Mouse (Mus musculus): Measurements from ENCODE around the gene Kcna7. TPM values are rescaled to one million over a fixed set of nuclear protein-coding genes. Genes with fewer than 3 reads are reported as not detected.

The Kcna7 gene
- polyA plus RNA-seq, 1 experiment from 2014 or later: not detected

GRCm38 (mm10) chr7:45436444-45436843 is 31.0 kb downstream of the Kcna7 start:
- no peak for ATAC-seq (ENCODE audit: low FRiP score)
- Histone ChIP-seq H3K4me2 (replicated peaks) (no peak overlapping the region; the same call in 1 of the 2 replicates), H3K4me1 (peaks cover 43% of the 10 kb centered on the region), H3K9ac (no peak overlapping the region), H3K36me3 (peaks cover 21% of the 10 kb centered on the region), H3K4me3 (no peak overlapping the region), H3K9me3 (replicated peaks) (no peaks in the 10 kb centered on the region), H3K27me3 (no peaks in the 10 kb centered on the region), H3K27ac (no peak overlapping the region)
- 93% methylated on average over 5 of the region's 5 CpGs for WGBS

- H3K27me3 ChIP-seq: no peaks in the 10 kb centered on the region
- ATAC-seq (ENCODE audit: low FRiP score): no peak
- no peak overlapping the region for H3K4me3 ChIP-seq
- H3K9me3 ChIP-seq (replicated peaks): no peaks in the 10 kb centered on the region
- 0 out of 2 replicates have a peak overlapping the region, but pooled peaks have one; percentile 24 for H3K4me2 ChIP-seq (replicated peaks)
- 25% methylated on average over 6 of the region's 6 CpGs for WGBS
- no peak overlapping the region for H3K27ac ChIP-seq
- no peak overlapping the region; the same call in 1 of the 2 replicates for H3K9ac ChIP-seq
- H3K36me3 ChIP-seq: peaks cover 15% of the 10 kb centered on the region
- peaks cover 41% of the 10 kb centered on the region for H3K4me1 ChIP-seq
Observed at GRCm38 (mm10) chr7:45437046-45437445, 31.6 kb downstream of the Kcna7 start.

DNA sequence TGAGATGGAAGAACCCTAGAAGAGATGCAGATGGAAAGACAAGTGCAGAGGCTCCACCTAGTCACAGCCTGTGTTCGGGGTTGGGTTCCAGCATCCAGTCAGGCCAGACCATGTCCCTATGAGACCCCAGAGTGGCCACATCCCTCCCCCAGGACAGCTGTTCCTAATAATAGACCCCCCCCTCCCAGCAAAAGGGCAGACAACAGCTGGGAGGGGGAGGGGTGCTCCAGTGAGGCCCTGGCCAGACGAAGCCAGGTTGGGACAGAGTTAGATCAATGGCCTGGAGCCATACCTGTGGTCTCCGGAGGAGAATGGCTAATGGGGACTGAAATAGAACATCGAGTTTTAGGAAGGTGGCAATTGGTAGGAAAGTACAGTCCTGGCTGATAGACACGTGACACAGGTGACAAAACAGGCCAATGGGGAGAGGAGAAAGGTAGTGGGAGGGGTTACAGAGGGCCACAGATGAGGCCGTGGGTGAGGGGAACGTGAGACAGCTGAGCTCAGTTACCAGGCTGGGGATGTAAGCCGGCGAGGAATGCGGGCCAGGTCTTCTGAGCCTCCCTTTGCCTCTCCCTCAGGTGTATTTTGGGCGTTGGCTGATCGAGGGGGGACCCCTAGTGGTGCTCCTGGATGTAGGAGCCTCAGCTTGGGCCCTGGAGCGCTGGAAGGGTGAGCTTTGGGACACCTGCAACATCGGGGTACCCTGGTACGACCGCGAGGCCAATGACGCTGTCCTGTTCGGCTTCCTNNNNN is 32.2 kb downstream of the Kcna7 start, which contains the start of gene Ruvbl2:
Gene Ruvbl2 (minus strand): TSS at position 576 of the 756 bp plus-strand sequence.
- no peak for ATAC-seq (ENCODE audit: low FRiP score)
- 28% methylated on average over 19 of the region's 19 CpGs for WGBS
- H3K4me3 ChIP-seq: no peak within 1 kb of the TSS

DNA sequence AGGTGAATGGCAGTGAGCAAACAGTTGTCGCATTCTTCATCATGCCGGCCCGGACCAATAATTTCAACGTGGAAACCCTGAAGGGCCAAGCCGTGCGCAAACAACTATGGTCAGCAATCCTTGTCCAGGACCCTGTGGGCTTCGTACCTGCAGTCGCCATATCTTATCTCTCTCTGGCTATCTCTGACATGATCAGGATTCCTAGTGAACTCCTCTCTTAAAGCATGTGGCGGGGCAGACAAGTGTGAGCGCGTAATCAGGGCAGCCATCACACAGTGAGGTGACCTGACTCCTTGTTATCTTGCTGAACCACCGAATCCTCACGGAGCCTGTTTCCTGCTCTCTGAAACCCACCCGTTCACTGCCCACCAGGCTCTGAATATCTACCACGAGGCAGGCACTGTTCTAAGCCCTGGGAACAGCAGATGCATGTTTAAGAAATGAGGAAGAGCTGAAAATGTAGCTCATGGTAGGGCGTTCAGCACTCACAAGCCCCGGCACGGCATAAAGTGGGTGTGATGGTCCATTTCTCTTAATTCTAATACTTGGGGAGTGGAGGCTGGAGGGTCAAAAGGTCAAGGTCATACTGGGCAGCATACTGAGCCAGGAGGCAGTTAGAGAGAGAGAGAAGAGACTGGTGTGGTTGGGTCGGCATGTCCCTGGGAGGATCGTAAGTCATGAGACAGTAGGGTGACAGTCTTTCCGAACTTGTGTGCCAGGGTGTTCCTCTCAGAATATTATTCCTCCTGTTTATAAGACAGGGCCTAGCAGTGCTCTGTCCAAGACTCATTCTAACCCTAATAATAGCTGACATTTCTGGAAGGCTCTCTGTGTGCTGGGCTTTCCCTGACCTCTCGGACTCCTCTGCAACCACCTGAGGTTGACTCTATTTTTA is 38.3 kb downstream of the Kcna7 start:
- peaks cover 52% of the 10 kb centered on the region for H3K36me3 ChIP-seq
- H3K27ac ChIP-seq: no peak overlapping the region
- no peaks in the 10 kb centered on the region; the same call in 1 of the 2 replicates for H3K4me1 ChIP-seq
- no peaks in the 10 kb centered on the region for H3K9me3 ChIP-seq (replicated peaks)
- no peak overlapping the region for H3K4me3 ChIP-seq
- no peak overlapping the region for H3K9ac ChIP-seq
- no peaks in the 10 kb centered on the region for H3K27me3 ChIP-seq
- no peak for ATAC-seq (ENCODE audit: low FRiP score)
- 90% methylated on average over 22 of the region's 22 CpGs for WGBS
- no peak overlapping the region for H3K4me2 ChIP-seq (replicated peaks)

More for the DNA sequence above, 32.2 kb downstream of the Kcna7 start, which contains the start of gene Ruvbl2:
- H3K9ac ChIP-seq: no peak within 1 kb of the TSS; the same call in 1 of the 2 replicates
- H3K36me3 ChIP-seq: peaks cover 19% of the 10 kb centered on the region
- H3K27ac ChIP-seq: no peak within 1 kb of the TSS
- H3K4me2 ChIP-seq (replicated peaks): peak within 1 kb of the TSS; percentile 24; the same call in 1 of the 2 replicates
- H3K27me3 ChIP-seq: no peaks in the 10 kb centered on the region
- peaks cover 39% of the 10 kb centered on the region for H3K4me1 ChIP-seq
- no peaks in the 10 kb centered on the region for H3K9me3 ChIP-seq (replicated peaks)

GRCm38 (mm10) chr7:45446589-45446988 is 41.1 kb downstream of the Kcna7 start:
- Histone ChIP-seq H3K27ac (no peak overlapping the region), H3K4me1 (no peaks in the 10 kb centered on the region; the same call in 1 of the 2 replicates), H3K27me3 (no peaks in the 10 kb centered on the region), H3K9me3 (replicated peaks) (no peaks in the 10 kb centered on the region), H3K4me2 (replicated peaks) (no peak overlapping the region), H3K9ac (no peak overlapping the region), H3K4me3 (no peak overlapping the region), H3K36me3 (peaks cover 49% of the 10 kb centered on the region)
- ATAC-seq (ENCODE audit: low FRiP score): no peak

- H3K4me3 ChIP-seq: no peak overlapping the region
Observed at GRCm38 (mm10) chr7:45447325-45447990, 42.0 kb downstream of the Kcna7 start.

GRCm38 (mm10) chr7:45449974-45450373 is 44.5 kb downstream of the Kcna7 start:
- no peak for ATAC-seq (ENCODE audit: low FRiP score)
- peaks cover 46% of the 10 kb centered on the region for H3K36me3 ChIP-seq
- no peak overlapping the region for H3K27ac ChIP-seq
- no peak overlapping the region for H3K4me3 ChIP-seq
- H3K9ac ChIP-seq: no peak overlapping the region
- H3K9me3 ChIP-seq (replicated peaks): no peaks in the 10 kb centered on the region
- H3K4me1 ChIP-seq: no peaks in the 10 kb centered on the region; the same call in 1 of the 2 replicates
- H3K27me3 ChIP-seq: no peaks in the 10 kb centered on the region
- WGBS: 85% methylated on average over 1 of the region's 1 CpGs
- H3K4me2 ChIP-seq (replicated peaks): no peak overlapping the region

More at GRCm38 (mm10) chr7:45447325-45447990, 42.0 kb downstream of the Kcna7 start:
- no peak for ATAC-seq (ENCODE audit: low FRiP score)
- no peak overlapping the region for H3K9ac ChIP-seq
- no peak overlapping the region for H3K27ac ChIP-seq
- no peaks in the 10 kb centered on the region; the same call in 1 of the 2 replicates for H3K4me1 ChIP-seq
- no peaks in the 10 kb centered on the region for H3K9me3 ChIP-seq (replicated peaks)
- H3K27me3 ChIP-seq: no peaks in the 10 kb centered on the region
- 31% methylated on average over 11 of the region's 11 CpGs for WGBS
- peaks cover 51% of the 10 kb centered on the region for H3K36me3 ChIP-seq
- no peak overlapping the region for H3K4me2 ChIP-seq (replicated peaks)

DNA sequence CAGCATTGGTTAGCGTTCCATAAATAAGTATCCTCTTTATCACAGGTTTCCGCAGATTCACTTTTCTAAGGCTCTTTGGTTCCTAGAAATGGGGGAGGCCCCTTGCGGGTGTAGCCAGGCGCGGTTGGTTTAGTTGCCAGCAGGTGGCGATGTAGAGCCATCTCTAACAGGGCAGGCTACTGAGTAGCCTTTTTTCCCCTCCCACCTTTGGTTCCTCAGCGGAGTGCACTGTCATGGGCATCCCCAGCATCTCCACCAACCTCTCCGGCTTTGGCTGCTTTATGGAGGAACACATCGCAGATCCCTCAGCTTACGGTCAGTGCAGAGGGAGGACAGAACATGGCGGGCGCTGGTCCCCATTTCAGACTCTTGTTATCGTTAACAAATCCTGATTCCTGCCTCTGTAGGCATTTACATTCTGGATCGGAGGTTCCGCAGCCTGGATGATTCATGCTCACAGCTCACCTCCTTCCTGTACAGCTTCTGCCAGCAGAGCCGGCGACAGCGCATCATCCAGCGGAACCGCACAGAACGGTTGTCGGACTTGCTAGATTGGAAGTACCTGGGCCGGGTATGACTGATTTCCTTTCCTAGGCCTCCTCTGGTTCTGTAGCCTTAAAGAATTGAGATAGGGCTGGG is 46.0 kb downstream of the Kcna7 start:
- H3K9ac ChIP-seq: no peak overlapping the region
- ATAC-seq (ENCODE audit: low FRiP score): peak; percentile 68
- no peaks in the 10 kb centered on the region; the same call in 1 of the 2 replicates for H3K4me1 ChIP-seq
- 55% methylated on average over 23 of the region's 23 CpGs for whole genome bisulfite sequencing
- H3K36me3 ChIP-seq: peaks cover 56% of the 10 kb centered on the region
- H3K27me3 ChIP-seq: no peaks in the 10 kb centered on the region
- no peak overlapping the region for H3K27ac ChIP-seq
- no peak overlapping the region for H3K4me3 ChIP-seq
- H3K9me3 ChIP-seq (replicated peaks): no peaks in the 10 kb centered on the region
- no peak overlapping the region for H3K4me2 ChIP-seq (replicated peaks)

DNA sequence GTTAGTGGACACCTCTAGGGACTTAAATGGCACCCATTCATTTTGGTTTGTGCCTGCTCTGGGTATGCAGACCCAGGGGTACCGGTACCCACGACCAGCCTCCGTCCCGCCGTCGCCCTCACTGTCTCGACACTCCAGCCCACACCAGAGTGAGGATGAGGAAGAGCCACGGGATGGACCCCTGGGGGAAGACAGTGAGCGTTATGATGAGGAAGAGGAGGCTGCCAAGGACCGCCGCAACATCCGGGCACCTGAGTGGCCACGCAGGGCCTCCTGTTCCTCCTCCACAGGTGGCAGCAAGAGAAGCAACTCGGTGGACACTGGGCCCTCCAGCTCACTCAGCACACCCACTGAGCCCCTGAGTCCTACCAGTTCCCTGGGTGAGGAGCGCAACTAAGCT is 49.5 kb downstream of the Kcna7 start:
- Histone ChIP-seq H3K4me3 (no peak overlapping the region), H3K9me3 (replicated peaks) (no peaks in the 10 kb centered on the region), H3K4me1 (peaks cover 19% of the 10 kb centered on the region), H3K4me2 (replicated peaks) (no peak overlapping the region), H3K27me3 (no peaks in the 10 kb centered on the region), H3K27ac (no peak overlapping the region), H3K36me3 (peaks cover 58% of the 10 kb centered on the region), H3K9ac (no peak overlapping the region)
- no peak for ATAC-seq (ENCODE audit: low FRiP score)
- WGBS: 86% methylated on average over 15 of the region's 15 CpGs

DNA sequence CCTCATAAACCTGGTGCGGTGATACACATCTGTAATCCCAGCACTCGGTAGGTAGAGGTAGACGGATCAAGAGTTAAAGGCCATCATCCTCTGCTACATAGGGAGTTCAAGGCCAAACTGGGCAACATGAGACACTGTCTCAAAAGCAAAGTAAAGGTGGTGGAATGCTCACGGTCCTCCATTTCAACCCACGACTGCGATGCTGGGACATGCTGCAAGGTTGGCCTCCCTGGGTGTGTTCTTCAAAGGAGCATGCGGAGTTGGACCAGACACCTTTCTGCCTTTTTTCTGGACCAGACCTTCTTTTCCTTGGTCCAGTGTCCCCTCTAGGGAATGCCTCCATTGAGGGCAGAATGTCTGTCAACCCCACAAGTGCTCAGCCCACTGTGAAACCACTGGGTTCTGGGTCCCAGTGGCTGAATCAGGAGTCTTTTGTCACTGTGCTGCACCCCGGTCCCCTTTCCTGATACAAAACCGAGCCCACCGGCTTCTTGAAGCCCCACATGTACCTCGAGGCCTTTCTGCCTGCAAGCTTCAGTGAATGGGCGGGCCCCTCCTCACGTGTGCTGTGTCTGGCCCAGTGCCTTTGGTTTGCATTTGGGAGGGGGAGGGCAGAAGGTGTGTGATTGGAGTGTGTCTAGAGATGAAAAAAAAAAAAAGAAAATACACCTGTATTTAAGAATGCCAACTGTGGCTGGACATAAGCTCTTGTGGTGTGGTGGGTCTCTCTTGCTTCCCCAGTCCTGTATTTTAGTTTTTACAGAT is 50.7 kb downstream of the Kcna7 start:
- Histone ChIP-seq H3K4me1 (peaks cover 30% of the 10 kb centered on the region), H3K4me3 (no peak overlapping the region), H3K9ac (no peak overlapping the region), H3K27ac (0 out of 2 replicates have a peak overlapping the region, but pooled peaks have one; percentile 2), H3K36me3 (peaks cover 54% of the 10 kb centered on the region), H3K9me3 (replicated peaks) (no peaks in the 10 kb centered on the region), H3K4me2 (replicated peaks) (no peak overlapping the region), H3K27me3 (no peaks in the 10 kb centered on the region)
- ATAC-seq (ENCODE audit: low FRiP score): no peak
- 76% methylated on average over 13 of the region's 13 CpGs for WGBS

DNA sequence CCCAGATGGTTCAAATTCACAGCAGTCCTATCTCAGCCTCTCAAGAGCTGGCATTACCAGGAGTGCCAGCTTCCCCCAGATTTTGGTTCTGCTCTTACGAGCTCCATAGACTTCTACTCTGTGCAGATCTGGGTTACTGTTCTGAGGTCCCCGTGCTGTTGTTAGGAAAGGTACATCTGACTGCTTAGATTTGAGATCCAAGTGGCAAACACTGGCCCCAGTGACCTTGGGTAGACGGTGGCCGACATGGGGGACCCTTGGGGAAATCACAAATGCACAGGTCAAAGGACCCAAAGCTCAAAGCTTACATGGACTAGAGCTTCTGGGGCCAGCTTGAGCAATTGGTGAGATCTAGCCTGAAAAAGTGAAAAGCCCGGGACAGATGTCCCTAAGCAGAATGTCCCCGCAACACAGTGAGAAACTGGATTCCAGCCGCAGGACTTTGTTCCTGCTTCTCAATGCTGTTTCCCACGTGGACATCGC is 51.3 kb downstream of the Kcna7 start:
- Histone ChIP-seq H3K9me3 (replicated peaks) (no peaks in the 10 kb centered on the region), H3K4me3 (peak overlapping the region; percentile 77), H3K27ac (peak overlapping the region; percentile 6; the same call in 1 of the 2 replicates), H3K4me1 (peaks cover 36% of the 10 kb centered on the region), H3K27me3 (no peaks in the 10 kb centered on the region), H3K9ac (peak overlapping the region; percentile 91; the same call in 1 of the 2 replicates), H3K4me2 (replicated peaks) (peak overlapping the region; percentile 85), H3K36me3 (peaks cover 58% of the 10 kb centered on the region)
- 59% methylated on average over 9 of the region's 9 CpGs for WGBS
- ATAC-seq (ENCODE audit: low FRiP score): no peak
